Mouse (Mus musculus) brain, embryonic 14.5 days (tissue): ENCODE data around the gene Anapc13.

Source experiments
- CTCF ChIP-seq: fragments of 200-500 bp; IDR thresholded peaks from 2 replicates; pipeline ENCODE4 v1.5.1; 2012; ENCODE audit warnings: inconsistent platforms, mild to moderate bottlenecking, moderate library complexity, borderline replicate concordance; ENCODE audit not compliant: insufficient read depth, insufficient read length; ENCODE audit errors: extremely low read depth
- POLR2A ChIP-seq: fragments of 200-500 bp; IDR thresholded peaks from 2 replicates; pipeline ENCODE4 v1.6.1; 2012; ENCODE audit warnings: mild to moderate bottlenecking, inconsistent platforms, borderline replicate concordance; ENCODE audit not compliant: poor library complexity, insufficient read depth, insufficient read length, severe bottlenecking; ENCODE audit errors: extremely low read depth

GRCm38 (mm10) chr9:102638963-102639362 lies 12.9 kb downstream of the Anapc13 start:
- TF ChIP-seq POLR2A (no peak), CTCF (no peak)
